Mouse (Mus musculus) intestine, postnatal 0 days (tissue): ENCODE measurements around the gene Dram1. TPM values are rescaled to one million over a fixed set of nuclear protein-coding genes. Genes with fewer than 3 reads are reported as not detected.

Experiments
- ATAC-seq: fragments of 200-750 bp; cut with Nextera tagmentation; 2 replicates; pipeline ENCODE4 v1.8.0; 2017; ENCODE audit warnings: mild to moderate bottlenecking, moderate TSS enrichment, moderate library complexity
- H3K27ac ChIP-seq: fragments of 300-500 bp; sonication (generic); 2 replicates; pipeline ENCODE4 v1.5.1; 2014; ENCODE audit warnings: mild to moderate bottlenecking, low read depth, low read length, moderate library complexity
- H3K27me3 ChIP-seq: fragments of 300-500 bp; sonication (generic); replicated peaks from 2 replicates; pipeline ENCODE4 v1.6.1; 2014; ENCODE audit warnings: low read length, mixed read lengths; ENCODE audit not compliant: control insufficient read depth, insufficient read depth
- H3K36me3 ChIP-seq: fragments of 300-500 bp; sonication (generic); 2 replicates; pipeline ENCODE4 v1.6.1; 2014; ENCODE audit warnings: mild to moderate bottlenecking, moderate library complexity; ENCODE audit not compliant: control insufficient read depth, insufficient read depth
- H3K4me1 ChIP-seq: fragments of 300-500 bp; sonication (generic); replicated peaks from 2 replicates; pipeline ENCODE4 v1.6.1; 2014; ENCODE audit warnings: antibody characterized with exemption, low read length, mixed read lengths; ENCODE audit not compliant: control insufficient read depth, insufficient read depth
- H3K4me2 ChIP-seq: fragments of 300-500 bp; sonication (generic); replicated peaks from 2 replicates; pipeline ENCODE4 v1.6.1; 2014; ENCODE audit warnings: low read depth, mild to moderate bottlenecking, moderate library complexity
- H3K4me3 ChIP-seq: fragments of 300-500 bp; sonication (generic); 2 replicates; pipeline ENCODE4 v1.5.1; 2014; ENCODE audit warnings: low read depth, low read length
- H3K9ac ChIP-seq: fragments of 300-500 bp; sonication (generic); 2 replicates; pipeline ENCODE4 v1.6.1; 2014; ENCODE audit warnings: mild to moderate bottlenecking, low read depth, low read length
- H3K9me3 ChIP-seq: fragments of 300-500 bp; sonication (generic); 2 replicates; pipeline ENCODE4 v1.6.1; 2016; ENCODE audit warnings: mixed run types; ENCODE audit not compliant: control insufficient read depth
- CTCF ChIP-seq: sonication (generic); IDR thresholded peaks from 2 replicates; pipeline ENCODE4 v1.5.1; 2016; ENCODE audit warnings: low read depth, mild to moderate bottlenecking, control low read depth, antibody characterized with exemption, moderate library complexity
- WGBS: fragments of 180-500 bp; shearing (Covaris S2); extraction: QIAGEN DNeasy Blood & Tissue Kit; methylation state at CpG from one replicate; pipeline ENCODE4 v1.1.7; 2014; 5-methylcytosine and 5-hydroxymethylcytosine counted together
- polyA plus RNA-seq: library from polyadenylated mRNA; unstranded; fragments of >200 nt; fragmentation: Nextera tagmentation; extraction: Ambion mirVana; gene quantifications from 2 replicates; pipeline ENCODE4 v1.2.1, GENCODE M21; 2015

Dram1 gene
- polyA plus RNA-seq, 1 experiment from 2014 or later = 2.1 TPM

DNA sequence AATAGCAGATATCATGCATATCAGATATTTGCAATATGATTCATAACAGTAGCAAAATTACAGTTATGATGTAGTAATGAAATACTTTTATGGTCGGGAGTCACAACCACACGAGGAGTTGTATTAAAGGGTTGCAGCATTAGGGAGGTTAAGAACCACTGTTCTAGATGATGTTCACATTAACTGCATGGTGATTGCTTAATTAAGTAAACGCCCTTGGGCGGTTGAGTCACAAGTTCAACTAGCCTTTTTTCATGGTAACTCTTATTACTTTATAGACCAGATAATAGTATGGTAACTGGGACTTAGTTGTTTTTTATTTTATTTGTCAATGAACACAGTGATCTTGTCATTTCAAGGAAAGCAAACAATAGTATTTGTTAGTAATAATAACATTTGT lies 24.1 kb upstream of the Dram1 start:
- Histone ChIP-seq H3K9me3 (no peaks in the 10 kb centered on the region), H3K27me3 (no peaks in the 10 kb centered on the region), H3K4me2 (no peak overlapping the region), H3K4me1 (no peaks in the 10 kb centered on the region), H3K27ac (no peak overlapping the region), H3K36me3 (no peaks in the 10 kb centered on the region), H3K9ac (no peak overlapping the region), H3K4me3 (no peak overlapping the region)
- WGBS = 63% methylated on average over 4 of the region's 4 CpGs
- no peak for TF ChIP-seq CTCF
- no peak for ATAC-seq

DNA sequence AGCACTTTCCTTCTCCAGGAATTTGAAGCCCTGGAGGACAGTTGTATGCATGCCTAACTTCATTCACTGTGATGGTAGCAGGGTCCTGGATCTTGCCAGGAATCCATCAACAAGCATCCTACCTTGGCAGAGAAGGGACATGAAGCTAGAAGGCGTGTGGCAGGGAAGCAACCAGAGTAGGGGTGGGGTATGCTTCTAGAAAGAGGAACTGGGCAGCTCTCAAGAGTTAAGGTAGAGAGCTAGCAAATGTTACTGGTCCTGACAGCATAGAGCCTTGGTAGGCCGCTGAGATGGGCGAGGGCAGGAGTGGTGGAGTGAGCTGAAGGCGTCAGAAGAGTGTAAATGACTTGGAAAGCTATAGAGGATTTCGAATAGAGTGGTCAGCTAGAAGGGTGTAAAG lies 20.4 kb upstream of the Dram1 start:
- Histone ChIP-seq H3K4me2 (no peak overlapping the region), H3K36me3 (no peaks in the 10 kb centered on the region), H3K9ac (no peak overlapping the region), H3K27me3 (no peaks in the 10 kb centered on the region), H3K9me3 (no peaks in the 10 kb centered on the region), H3K27ac (no peak overlapping the region), H3K4me1 (no peaks in the 10 kb centered on the region), H3K4me3 (no peak overlapping the region)
- no peak for ATAC-seq
- WGBS = 94% methylated on average over 5 of the region's 5 CpGs
- TF ChIP-seq CTCF = no peak

DNA sequence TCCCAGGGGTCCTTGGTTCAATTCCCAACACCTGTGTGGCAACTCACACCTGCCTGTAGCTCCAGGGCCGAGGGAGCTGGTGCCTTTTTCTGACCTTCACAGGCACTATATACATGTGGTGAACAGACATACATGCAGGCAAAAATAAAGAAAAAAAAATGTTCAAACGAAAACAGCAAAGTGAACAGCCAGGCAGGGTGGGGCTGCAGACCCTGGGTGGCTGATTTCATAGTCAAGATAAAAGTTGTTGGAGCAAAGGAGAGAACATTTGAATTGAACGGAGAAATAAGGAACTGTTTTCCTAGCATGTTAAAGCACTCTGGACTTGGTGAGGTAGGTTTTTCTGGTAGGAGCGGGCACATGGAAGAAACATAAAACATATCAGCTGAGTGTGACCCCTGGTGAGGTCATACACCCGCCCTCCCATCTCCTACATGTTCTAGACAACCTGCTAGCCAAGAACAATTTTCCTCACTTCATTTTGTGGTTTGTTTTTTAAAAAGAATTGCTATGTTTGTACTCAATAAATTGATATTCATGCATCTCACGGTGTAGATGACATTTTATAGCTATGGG lies 19.9 kb upstream of the Dram1 start:
- Histone ChIP-seq H3K4me1 (no peaks in the 10 kb centered on the region), H3K9me3 (no peaks in the 10 kb centered on the region), H3K4me3 (no peak overlapping the region), H3K9ac (no peak overlapping the region), H3K27me3 (no peaks in the 10 kb centered on the region), H3K36me3 (no peaks in the 10 kb centered on the region), H3K4me2 (no peak overlapping the region), H3K27ac (no peak overlapping the region)
- TF ChIP-seq CTCF = no peak
- no peak for ATAC-seq
- 72% methylated on average over 6 of the region's 6 CpGs for WGBS

DNA sequence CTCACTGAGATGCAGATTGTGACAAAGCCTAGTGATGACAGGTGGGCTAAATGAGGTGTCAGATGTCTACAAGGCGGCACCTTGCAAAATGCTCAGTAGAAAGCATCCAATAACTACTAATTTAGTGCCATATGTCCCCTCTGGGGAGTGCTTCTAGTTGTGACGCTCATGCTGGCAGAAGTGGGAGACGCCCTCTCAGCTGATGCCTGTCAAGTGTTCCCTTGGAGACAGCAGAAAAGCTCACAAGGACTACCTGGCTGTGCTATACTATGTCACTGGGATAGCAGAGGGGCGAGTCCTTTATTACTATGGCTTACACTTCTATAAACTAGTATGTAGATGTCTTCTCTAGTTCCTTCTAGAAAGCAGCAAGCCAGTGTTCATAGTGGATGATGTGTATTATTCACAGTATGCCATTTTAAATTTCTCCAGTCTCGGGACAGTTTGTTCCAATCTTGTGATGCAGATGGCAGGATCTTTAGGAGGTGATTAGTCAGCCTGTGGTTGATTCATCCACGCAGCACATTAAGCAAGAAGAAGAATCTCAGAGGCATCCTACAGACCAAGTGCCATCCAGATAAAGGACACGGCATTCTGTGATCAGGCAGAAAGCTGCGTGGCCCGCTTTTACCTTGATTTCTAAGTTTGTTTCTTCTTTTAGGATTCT lies 13.4 kb upstream of the Dram1 start:
- no peaks in the 10 kb centered on the region for H3K4me1 ChIP-seq
- no peaks in the 10 kb centered on the region for H3K27me3 ChIP-seq
- no peak overlapping the region for H3K4me2 ChIP-seq
- H3K4me3 ChIP-seq = no peak overlapping the region
- no peak for ATAC-seq
- no peak overlapping the region for H3K27ac ChIP-seq
- no peak for TF ChIP-seq CTCF
- H3K9ac ChIP-seq = no peak overlapping the region
- WGBS = 83% methylated on average over 9 of the region's 9 CpGs
- H3K9me3 ChIP-seq = no peaks in the 10 kb centered on the region
- H3K36me3 ChIP-seq = no peaks in the 10 kb centered on the region

DNA sequence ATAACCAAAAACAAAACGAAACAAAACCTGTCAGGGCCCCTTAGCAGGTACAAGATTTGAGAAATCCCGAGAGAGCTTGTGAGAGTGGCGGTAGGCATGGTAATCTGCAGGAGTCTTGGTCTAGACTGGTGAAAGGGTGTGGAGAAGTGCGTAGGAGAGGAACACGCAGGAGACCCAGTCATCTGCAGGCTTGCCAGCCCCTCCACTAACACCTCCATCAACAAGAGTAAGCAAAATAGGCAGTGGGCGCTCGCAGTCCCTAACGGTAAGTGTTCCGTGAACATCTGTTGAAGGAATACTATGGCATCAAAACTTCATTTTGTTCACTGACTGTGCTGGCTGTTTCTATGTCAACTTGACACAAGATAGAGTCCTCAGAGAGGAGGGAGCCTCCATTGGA lies 12.6 kb upstream of the Dram1 start:
- no peak overlapping the region for H3K4me3 ChIP-seq
- no peak overlapping the region for H3K4me2 ChIP-seq
- no peak overlapping the region for H3K27ac ChIP-seq
- 94% methylated on average over 9 of the region's 9 CpGs for WGBS
- no peak overlapping the region for H3K9ac ChIP-seq
- H3K9me3 ChIP-seq = no peaks in the 10 kb centered on the region
- H3K36me3 ChIP-seq = no peaks in the 10 kb centered on the region
- TF ChIP-seq CTCF = no peak
- H3K4me1 ChIP-seq = no peaks in the 10 kb centered on the region
- ATAC-seq = no peak
- H3K27me3 ChIP-seq = no peaks in the 10 kb centered on the region

DNA sequence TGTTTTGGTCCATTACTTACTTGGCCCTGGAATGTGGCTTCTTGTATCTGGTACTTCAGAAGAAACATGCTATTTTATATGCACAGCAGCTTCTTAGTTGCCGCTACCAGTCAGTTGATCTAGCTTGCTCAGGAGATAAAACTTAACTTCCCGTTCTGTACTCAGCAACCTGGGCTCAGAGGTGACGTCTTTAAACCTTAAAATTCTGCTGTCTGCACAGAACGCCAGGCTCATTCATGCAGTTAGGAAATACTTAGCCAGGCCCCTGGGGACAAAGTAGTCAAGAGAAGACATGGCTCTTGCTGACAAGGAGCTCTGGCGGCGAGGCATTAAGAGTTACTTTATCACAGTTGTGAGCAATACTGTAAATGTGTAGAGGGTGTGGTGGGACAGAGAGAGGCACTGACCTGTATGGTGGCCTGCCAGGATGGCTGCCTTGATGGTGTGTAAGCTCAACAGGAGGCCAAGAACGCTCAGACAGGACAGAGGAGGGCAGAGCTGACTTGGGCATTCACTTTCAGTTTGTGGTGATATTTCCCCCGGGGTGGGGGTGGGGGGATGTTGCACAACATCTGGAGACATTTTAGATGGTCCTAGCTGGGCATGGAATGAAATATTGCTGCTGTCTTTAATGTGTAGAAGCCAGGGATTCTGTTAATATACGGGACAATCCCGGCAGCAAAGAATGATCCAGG lies 11.4 kb upstream of the Dram1 start:
- no peak for TF ChIP-seq CTCF
- no peak overlapping the region for H3K27ac ChIP-seq
- 51% methylated on average over 10 of the region's 10 CpGs for WGBS
- no peaks in the 10 kb centered on the region for H3K36me3 ChIP-seq
- H3K4me1 ChIP-seq = no peaks in the 10 kb centered on the region
- no peaks in the 10 kb centered on the region for H3K9me3 ChIP-seq
- H3K9ac ChIP-seq = no peak overlapping the region
- H3K27me3 ChIP-seq = no peaks in the 10 kb centered on the region
- H3K4me3 ChIP-seq = no peak overlapping the region
- peak; percentile 29; the same call in 1 of the 2 replicates for ATAC-seq
- peak overlapping the region; percentile 18; the same call in 1 of the 2 replicates for H3K4me2 ChIP-seq
